Mouse (Mus musculus): ENCODE results near the gene Comt.

Comt gene

DNA sequence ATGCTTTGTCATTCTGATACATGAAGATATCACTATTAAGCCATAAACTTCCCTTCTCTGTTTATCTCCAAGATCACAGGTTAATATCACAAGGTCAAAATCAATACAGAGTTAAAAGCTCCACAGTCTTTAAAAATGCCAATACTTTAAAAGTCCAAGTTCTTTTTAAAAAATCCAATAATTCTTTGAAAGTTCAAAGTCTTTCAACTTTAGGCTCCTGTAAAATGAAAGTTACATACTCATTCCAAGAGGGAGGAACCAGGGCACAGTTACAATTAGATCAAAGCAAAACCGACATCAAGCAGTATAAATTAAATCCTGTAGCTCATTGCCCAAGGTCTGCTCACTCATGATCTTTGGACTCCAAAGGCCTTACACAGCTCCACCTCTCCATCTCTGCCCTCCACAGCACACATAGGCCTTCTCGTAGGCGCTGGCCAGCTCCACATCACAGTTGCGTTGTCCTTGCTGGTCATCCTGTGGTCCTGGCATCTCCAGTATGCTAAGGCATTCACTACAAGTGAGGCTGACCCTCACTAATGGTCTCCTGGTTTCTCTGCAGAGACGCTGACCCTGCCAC lies 6.8 kb upstream of the Comt start:
- DNase-seq: no peak

DNA sequence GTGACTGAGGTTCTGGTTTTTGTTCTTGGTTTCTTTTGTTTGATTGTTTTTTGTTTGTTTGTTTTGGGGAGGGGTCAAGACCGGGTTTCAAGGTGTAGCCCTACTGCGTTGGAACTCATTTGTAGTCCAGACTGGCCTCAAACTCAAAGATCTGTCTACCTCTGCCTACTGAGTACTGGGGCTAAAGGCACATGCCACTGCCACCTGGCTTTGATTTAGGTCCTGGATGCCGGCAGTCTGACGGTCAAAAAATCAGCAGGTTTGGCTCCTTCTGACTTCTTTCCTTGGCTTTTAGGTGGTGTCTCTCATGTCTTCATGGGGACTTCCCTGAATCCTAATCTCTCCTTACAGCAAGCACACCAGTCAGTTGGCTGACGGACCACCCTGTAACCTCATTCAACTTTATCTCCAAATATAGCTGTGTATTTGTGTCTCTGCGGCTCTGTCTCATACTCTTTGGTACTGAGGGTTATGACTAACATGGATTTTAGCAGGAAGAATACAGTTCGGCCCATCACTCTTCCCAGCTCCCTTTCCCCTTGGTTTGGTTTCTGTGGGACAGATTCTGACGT lies 4.1 kb upstream of the Comt start:
- no peak for DNase-seq

DNA sequence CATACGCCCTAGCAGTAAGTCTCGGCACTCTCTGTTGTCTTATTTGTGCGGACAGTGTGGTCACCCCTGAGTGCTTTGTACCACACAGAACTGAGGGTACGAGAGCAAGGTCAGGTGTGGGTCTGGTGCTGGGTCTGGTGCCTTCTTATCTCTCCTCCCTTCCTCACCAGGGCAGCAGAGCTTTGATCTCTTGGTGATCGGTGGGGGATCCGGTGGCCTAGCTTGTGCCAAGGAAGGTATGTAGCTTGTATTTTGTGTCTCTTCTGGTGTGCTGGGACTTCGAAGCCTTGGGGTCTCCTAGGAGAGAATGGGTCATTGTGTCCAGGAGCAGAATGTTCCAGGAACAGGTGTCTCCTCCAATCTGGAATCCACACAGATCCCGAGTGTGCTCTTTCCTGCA lies 3.0 kb upstream of the Comt start:
- DNase-seq: no peak

DNA sequence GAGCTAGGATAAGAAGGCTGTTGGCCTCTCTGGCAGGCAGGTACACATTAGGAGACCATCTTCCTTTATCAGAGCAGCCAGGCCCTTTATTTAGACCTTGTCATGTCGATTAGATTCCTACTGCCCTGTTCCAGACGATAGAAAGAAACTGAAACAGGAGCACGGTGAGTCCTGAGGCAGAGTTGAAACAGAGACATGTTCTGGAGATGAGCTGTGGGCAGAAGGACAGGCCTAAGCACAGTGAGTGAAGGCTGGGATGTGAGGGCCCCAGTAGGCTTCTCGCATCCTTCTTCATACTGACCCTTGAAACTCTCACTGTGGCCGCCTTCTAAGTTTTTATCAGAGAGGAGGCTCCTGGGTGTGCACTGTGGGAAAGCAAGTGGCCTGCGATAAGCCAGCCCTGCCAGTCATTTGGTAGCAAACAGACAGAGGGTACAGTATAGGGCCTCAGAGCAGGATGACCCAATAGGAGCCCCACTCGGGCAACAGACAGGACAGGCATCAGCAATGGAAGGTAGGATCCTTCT lies 1.9 kb upstream of the Comt start:
- DNase-seq: no peak

- no peak for DNase-seq
Measured at GRCm38 (mm10) chr16:18428011-18428515, 1.4 kb upstream of the Comt start.

DNA sequence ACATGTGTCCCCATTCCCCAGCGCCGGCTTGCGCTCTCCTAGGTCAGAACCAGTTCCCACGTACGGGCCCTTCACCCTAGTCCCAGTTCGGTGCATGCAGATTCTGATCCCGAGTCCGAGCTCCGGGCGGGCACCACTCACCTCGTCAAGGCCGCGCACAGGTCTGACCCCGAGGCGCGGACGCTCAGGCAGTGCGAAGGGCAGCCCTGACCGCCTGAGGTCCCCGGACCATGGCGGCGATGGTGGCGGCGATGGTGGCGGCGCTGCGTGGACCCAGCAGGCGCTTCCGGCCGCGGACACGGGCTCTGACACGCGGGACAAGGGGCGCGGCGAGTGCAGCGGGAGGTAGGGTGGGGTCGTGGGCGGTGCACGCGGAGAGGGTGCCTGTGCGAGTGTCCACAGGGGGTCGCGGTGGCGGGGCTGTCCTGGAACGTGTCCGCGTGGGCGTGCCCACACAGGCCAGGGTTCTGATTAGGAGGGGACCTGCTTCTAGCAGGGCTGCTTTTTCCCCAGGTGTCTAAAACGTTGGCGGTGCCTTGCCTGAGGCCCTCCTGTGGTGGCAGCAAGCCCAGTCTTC lies 349 bp downstream of the Comt start, which contains the start of gene Txnrd2:
Txnrd2 (plus strand) TSS at position 170 of the 577 bp plus-strand sequence.
- peak; percentile 65 to 72 for DNase-seq

GRCm38 (mm10) chr16:18425475-18426214 lies 1.0 kb downstream of the Comt start:
- DNase-seq: no peak

DNA sequence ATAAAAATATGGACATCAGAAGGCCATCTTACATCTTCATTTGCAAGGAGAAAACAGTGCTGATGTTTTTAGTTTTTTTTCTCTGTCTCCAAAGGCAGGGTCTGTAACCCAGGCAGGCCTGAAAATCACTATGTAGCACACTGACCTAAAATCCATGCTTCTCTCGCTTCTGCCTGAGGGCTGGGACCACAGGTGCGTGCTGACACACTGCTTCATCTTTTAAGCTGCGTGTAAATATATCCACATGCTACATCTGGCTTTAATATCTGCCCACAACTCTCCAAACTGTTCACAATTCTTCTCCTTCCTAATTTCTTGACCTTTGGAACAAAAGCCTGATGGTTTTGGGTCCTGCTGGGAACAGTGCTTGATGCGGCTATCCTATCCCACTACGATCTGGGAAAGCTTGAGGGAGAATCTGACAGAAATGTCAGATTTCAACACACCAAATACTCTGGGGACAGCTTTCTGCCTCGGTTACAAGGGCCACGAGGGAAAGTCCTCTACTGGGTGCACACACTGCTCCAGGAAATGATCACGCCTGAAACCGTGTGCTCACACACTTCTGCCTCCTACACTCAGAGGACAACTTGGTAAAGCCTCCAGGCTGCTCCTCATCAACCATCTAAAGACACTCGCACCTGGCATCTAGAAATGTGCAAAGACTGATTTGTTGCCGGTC lies 2.1 kb downstream of the Comt start:
- no peak for DNase-seq

- DNase-seq: no peak
Measured at GRCm38 (mm10) chr16:18423915-18424265, 2.8 kb downstream of the Comt start.

GRCm38 (mm10) chr16:18423203-18423914 lies 3.3 kb downstream of the Comt start:
- no peak for DNase-seq

GRCm38 (mm10) chr16:18420571-18420970 lies 6.1 kb downstream of the Comt start:
- no peak for DNase-seq

DNA sequence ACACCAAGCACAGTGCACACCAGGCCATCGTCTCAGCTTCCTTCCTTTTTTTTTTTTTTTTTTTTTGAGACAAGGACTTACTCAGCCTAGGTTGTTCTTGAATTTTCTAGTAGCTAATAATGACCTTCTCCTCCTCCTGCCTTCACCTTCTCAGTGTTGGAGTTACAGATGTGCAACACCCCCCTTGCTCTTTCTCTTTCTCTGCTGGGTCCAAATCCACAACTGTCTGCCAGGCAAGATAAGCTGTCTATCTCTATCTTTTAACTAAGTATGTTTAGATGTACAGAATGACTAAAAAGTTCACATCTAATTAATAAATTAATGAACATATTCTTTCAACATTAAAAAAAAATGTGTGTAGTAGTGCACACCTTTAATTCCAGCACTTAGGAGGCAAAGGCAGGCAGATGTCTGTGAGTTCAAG lies 7.0 kb downstream of the Comt start:
- DNase-seq: no peak

GRCm38 (mm10) chr16:18418756-18419602 lies 7.7 kb downstream of the Comt start:
- no peak for DNase-seq

GRCm38 (mm10) chr16:18417491-18417890 lies 9.2 kb downstream of the Comt start:
- no peak for DNase-seq

DNA sequence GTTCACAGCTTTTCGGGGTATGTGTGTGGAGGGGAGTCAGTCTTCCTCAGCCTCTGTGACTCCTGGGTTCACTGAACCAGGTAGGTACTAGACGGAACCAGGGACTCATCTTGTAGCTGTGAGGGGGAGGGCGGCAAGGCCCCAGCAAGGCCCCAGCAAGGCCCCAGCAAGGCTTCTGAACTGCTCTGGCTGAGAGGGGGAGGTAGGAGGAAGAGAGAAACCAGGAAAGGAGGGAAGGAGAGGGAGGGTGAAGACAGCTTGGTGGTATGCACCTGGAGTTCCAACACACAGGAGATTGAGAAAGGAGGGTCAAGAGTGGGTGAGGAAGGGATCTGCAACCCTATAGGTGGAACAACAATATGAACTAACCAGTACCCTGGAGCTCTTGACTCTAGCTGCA lies 9.8 kb downstream of the Comt start:
- no peak for DNase-seq

GRCm38 (mm10) chr16:18416094-18416761 lies 10.4 kb downstream of the Comt start:
- DNase-seq: peak in 1 of 2 experiments; percentile 40

- peak in 1 of 2 experiments; percentile 4 for DNase-seq
Measured at GRCm38 (mm10) chr16:18413032-18413816, 13.4 kb downstream of the Comt start.

- DNase-seq: peak in 1 of 2 experiments; percentile 55
Measured at GRCm38 (mm10) chr16:18411802-18412476, 14.7 kb downstream of the Comt start.

GRCm38 (mm10) chr16:18411026-18411649 lies 15.5 kb downstream of the Comt start:
- DNase-seq: peak in 1 of 2 experiments; percentile 6
